Mouse (Mus musculus) C2C12 (cell line): ENCODE measurements around the gene Mmel1. TPM values are rescaled to one million over a fixed set of nuclear protein-coding genes. Genes with fewer than 3 reads are reported as not detected.

Experiments
- H3K27me3 ChIP-seq: one replicate; pipeline ENCODE4 v1.6.1; 2011; ENCODE audit not compliant: control insufficient read depth, insufficient read depth, insufficient read length
- H3K36me3 ChIP-seq: one replicate; pipeline ENCODE4 v1.6.1; 2011; ENCODE audit not compliant: control insufficient read depth, insufficient read depth
- H3K4me3 ChIP-seq: one replicate; pipeline ENCODE4 v1.5.1; 2011; ENCODE audit warnings: mild to moderate bottlenecking, control low read depth; ENCODE audit not compliant: poor library complexity, insufficient read depth, severe bottlenecking
- H3K79me2 ChIP-seq: one replicate; pipeline ENCODE4 v1.6.1; 2011; ENCODE audit not compliant: control insufficient read depth, insufficient read depth
- H3K79me3 ChIP-seq: one replicate; pipeline ENCODE4 v1.6.1; 2011; ENCODE audit warnings: low read depth, control low read depth
- H3ac ChIP-seq: one replicate; pipeline ENCODE3; 2011; ENCODE audit warnings: low read depth; ENCODE audit not compliant: control insufficient read depth, insufficient read length
- CEBPB ChIP-seq: IDR thresholded peaks from one replicate; pipeline ENCODE4 v1.6.1; 2011; ENCODE audit warnings: low read depth, mild to moderate bottlenecking, control low read depth, moderate library complexity
- CTCF ChIP-seq: IDR thresholded peaks from one replicate; pipeline ENCODE4 v1.5.1; 2011; ENCODE audit not compliant: control insufficient read depth, insufficient read depth, insufficient read length
- FOSL1 ChIP-seq: IDR thresholded peaks from one replicate; pipeline ENCODE4 v1.8.0; 2011; ENCODE audit warnings: mild to moderate bottlenecking, low read length; ENCODE audit not compliant: poor library complexity, insufficient read depth, severe bottlenecking
- MAX ChIP-seq: IDR thresholded peaks from one replicate; pipeline ENCODE4 v1.6.1; 2011; ENCODE audit warnings: mild to moderate bottlenecking, control low read depth
- MYOD1 ChIP-seq: IDR thresholded peaks from one replicate; pipeline ENCODE4 v1.6.1; 2011; ENCODE audit warnings: low read depth; ENCODE audit not compliant: control insufficient read depth, insufficient read length
- MYOG ChIP-seq: IDR thresholded peaks from one replicate; pipeline ENCODE4 v1.6.1; 2011; ENCODE audit not compliant: control insufficient read depth, insufficient read length; ENCODE audit errors: extremely low read depth
- USF1 ChIP-seq: IDR thresholded peaks from one replicate; pipeline ENCODE4 v1.6.1; 2011; ENCODE audit warnings: low read depth, mild to moderate bottlenecking, control low read depth, moderate library complexity
- polyA plus RNA-seq: library from polyadenylated mRNA; unstranded; fragments of >200 nt; fragmentation: generic; extraction: Trizol; gene quantifications from one replicate; pipeline ENCODE4 v1.2.1, GENCODE M21; 2012; ENCODE audit warnings: missing spikeins

Gene Mmel1
- polyA plus RNA-seq, 1 experiment, result 0.04 TPM

- Histone ChIP-seq H3K4me3 (no peak overlapping the region), H3ac (no peak overlapping the region), H3K79me3 (no peaks in the 10 kb centered on the region), H3K79me2 (no peaks in the 10 kb centered on the region), H3K27me3 (peaks cover 16% of the 10 kb centered on the region), H3K36me3 (no peaks in the 10 kb centered on the region)
- TF ChIP-seq USF1, result no peak
- no peak for TF ChIP-seq CTCF
- TF ChIP-seq CEBPB, result no peak
- no peak for TF ChIP-seq MYOD1
- no peak for TF ChIP-seq FOSL1
Measured at GRCm38 (mm10) chr4:154910606-154911522, 41.5 kb downstream of the Mmel1 start.

GRCm38 (mm10) chr4:154911644-154912043 lies 42.3 kb downstream of the Mmel1 start:
- no peak overlapping the region for H3ac ChIP-seq

GRCm38 (mm10) chr4:154913845-154914244 lies 44.5 kb downstream of the Mmel1 start:
- Histone ChIP-seq H3ac (no peak overlapping the region), H3K4me3 (no peak overlapping the region), H3K79me2 (no peaks in the 10 kb centered on the region), H3K36me3 (no peaks in the 10 kb centered on the region), H3K79me3 (no peaks in the 10 kb centered on the region), H3K27me3 (peaks cover 13% of the 10 kb centered on the region)
- TF ChIP-seq CTCF, result no peak

More at GRCm38 (mm10) chr4:154911644-154912043, 42.3 kb downstream of the Mmel1 start:
- Histone ChIP-seq H3K79me2 (no peaks in the 10 kb centered on the region), H3K36me3 (no peaks in the 10 kb centered on the region), H3K27me3 (peaks cover 16% of the 10 kb centered on the region), H3K4me3 (no peak overlapping the region), H3K79me3 (no peaks in the 10 kb centered on the region)
- TF ChIP-seq FOSL1 (no peak), MYOG (no peak), MYOD1 (no peak), CEBPB (no peak), CTCF (no peak), MAX (no peak), USF1 (no peak)

GRCm38 (mm10) chr4:154914252-154914651 lies 44.9 kb downstream of the Mmel1 start:
- Histone ChIP-seq H3K36me3 (no peaks in the 10 kb centered on the region), H3K79me3 (no peaks in the 10 kb centered on the region), H3K27me3 (peaks cover 13% of the 10 kb centered on the region), H3ac (no peak overlapping the region), H3K4me3 (no peak overlapping the region), H3K79me2 (no peaks in the 10 kb centered on the region)
- TF ChIP-seq MYOD1, result no peak
- TF ChIP-seq FOSL1, result no peak
- TF ChIP-seq MYOG, result no peak
- TF ChIP-seq CEBPB, result no peak
- no peak for TF ChIP-seq CTCF
- no peak for TF ChIP-seq MAX
- no peak for TF ChIP-seq USF1

GRCm38 (mm10) chr4:154914707-154915106 lies 45.3 kb downstream of the Mmel1 start:
- Histone ChIP-seq H3K79me2 (no peaks in the 10 kb centered on the region), H3K4me3 (no peak overlapping the region), H3K27me3 (peaks cover 13% of the 10 kb centered on the region), H3ac (no peak overlapping the region), H3K36me3 (no peaks in the 10 kb centered on the region), H3K79me3 (no peaks in the 10 kb centered on the region)
- TF ChIP-seq CEBPB, result no peak
- no peak for TF ChIP-seq CTCF
- TF ChIP-seq USF1, result no peak
- no peak for TF ChIP-seq MYOD1
- TF ChIP-seq MAX, result no peak
- TF ChIP-seq MYOG, result no peak
- no peak for TF ChIP-seq FOSL1

GRCm38 (mm10) chr4:154915286-154915685 lies 45.9 kb downstream of the Mmel1 start:
- no peaks in the 10 kb centered on the region for H3K79me2 ChIP-seq
- no peaks in the 10 kb centered on the region for H3K79me3 ChIP-seq
- peaks cover 12% of the 10 kb centered on the region for H3K27me3 ChIP-seq
- no peak overlapping the region for H3ac ChIP-seq
- TF ChIP-seq FOSL1, result no peak
- TF ChIP-seq MYOG, result no peak
- no peak for TF ChIP-seq USF1
- no peak overlapping the region for H3K4me3 ChIP-seq
- H3K36me3 ChIP-seq, result no peaks in the 10 kb centered on the region
